Mouse (Mus musculus): Measurements from ENCODE around the gene Hacl1. TPM values are rescaled to one million over a fixed set of nuclear protein-coding genes. Genes with fewer than 3 reads are reported as not detected.

Gene Hacl1
- total RNA-seq, 1 experiment from 2014 or later, result 19.1 TPM

DNA sequence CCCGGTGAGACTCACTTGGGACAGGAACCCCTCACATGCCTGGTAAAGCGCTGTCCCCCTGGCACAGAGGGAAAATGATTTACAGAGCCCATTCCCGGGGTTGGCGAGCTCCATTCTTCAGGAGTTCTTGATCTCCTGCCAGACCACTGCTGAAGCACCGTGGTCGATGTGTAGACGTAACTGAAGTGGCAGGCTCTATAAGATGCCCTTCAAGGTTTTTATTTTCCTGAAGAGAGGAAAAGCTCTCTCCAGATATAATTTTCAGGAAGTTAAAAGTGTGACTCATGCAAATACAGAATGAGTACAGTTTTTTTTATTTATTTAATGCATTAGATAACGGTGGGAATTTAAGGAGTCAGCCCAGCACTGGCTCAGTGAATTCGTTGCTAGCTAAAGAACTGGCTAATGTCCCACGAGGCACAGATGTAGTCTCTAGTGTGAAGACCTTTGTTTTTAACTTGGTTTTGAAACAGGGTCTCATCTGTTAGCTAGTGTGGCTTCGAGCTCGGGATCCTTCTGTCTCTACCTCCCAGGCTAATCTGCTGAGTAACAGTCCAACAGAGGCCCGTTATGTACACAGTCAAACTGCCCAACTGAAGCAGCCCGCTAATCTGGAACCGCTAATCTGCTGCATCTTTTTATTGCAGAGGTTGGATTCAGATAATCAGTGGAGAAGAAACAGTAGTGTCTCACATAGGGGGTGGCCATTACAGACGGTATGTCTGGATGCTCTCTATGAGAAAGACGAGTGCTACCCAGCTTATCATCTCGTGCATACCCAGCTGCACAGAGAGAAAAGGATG, 23.2 kb upstream of the Hacl1 start:
- ATAC-seq (ENCODE audit: extremely low read depth, insufficient number of reproducible peaks, low FRiP score, poor library complexity, severe bottlenecking), result no peak

DNA sequence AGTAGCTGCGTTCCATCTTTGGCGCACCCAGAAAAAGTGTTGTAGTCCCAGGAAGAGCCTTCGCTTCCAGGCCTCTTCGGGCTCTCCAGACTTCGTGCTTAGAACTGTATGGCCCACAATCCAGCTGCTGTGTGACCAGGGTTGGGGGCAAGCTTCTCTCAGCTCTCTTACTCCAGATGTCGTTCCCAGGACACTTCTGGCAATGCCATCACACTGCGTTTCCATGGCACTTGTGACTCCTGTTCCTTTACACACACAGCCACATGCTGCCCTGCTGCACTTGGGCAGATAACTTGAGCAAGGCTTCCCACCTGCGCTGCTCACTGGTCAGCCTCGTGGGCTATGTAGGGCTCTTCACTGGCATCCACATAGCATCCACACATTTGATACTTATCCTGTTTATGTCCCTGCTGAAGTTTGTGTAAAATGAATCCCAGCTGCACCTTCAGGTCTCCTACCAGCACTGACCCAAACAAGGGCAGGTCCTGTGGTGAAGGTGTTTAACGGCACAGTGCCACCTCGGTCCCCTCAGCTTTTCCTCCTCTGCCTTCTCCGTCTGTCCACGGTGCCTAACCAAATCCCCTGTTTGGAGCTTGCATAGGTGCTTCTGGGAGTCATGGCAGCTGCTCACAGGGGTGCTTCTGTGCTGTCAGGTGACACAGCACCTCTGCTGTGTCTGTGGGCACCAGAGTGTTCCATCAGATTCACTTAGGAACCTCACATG, 22.5 kb upstream of the Hacl1 start:
- ATAC-seq (ENCODE audit: extremely low read depth, insufficient number of reproducible peaks, low FRiP score, poor library complexity, severe bottlenecking), result no peak

DNA sequence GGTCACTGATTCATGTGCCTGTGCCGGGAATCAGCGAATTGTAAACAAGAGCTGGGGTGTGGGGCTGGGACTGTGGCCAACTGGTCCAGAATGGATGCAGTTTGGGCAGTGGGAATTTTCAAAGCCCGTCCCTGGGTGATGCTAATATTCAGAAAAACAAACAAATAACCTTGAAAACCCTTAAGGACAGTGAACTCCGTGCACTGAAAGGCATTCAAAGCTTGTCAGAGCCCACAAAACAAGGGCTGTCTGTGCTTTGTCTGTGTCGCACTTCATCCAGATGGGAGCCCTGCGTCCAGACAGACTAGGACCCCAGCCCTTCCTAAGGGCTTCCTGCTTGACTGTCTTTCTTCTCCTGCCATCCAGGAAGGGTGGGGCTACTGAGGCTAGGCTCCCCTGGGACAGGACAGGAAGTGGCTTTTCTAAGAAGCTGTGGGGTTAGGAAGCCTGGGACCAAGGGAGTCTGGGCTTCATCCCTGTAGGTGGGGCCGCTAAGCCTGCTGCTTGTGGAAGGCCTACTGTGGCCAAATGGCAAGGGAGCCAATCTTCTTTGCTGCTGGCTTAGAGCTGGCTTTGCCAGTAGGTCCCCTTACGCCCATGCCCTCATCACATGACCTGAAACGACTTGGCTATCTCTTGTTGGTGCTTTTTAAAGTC, 21.6 kb upstream of the Hacl1 start:
- ATAC-seq (ENCODE audit: extremely low read depth, insufficient number of reproducible peaks, low FRiP score, poor library complexity, severe bottlenecking), result no peak

DNA sequence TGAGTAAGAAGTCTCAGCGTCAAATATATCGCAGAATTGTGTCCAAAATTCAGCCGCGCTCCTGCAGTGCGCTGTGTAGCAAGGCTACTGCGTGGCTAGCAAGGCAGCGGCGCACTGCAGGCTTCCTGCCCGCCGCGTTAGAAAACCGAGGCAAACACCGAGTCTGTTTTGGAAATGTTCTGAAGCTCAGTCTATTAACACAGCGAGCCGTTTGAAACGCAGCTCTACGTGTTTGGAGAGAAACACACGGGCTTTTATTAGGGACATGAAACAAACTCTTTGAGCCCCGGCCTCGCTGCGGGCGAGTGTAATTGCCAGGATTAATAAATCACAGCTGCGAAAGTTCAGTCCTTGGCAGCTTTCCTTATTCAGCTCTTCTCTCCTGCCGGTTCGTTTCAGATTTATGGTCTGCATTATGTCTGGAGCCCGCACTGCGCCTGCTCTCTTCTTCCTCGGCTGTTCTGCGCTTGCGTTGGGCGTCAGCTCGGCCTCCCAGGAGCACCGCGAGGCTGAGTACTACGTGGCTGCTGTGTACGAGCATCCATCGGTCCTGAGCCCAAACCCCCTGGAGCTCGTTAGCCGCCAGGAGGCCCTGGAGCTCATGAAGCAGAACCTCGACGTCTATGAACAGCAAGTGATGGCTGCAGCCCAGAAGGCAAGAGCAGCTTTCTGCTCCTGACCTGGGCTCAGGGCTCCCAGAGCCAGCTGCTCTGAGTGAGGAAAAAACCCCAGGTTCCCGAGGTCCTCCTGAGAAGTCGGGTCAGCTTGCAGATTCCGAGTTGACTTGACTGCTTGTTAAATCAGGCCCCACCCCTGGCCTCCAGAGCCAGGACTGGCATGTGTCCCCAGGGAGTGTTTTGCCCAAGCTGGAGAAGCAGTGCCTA, 20.8 kb upstream of the Hacl1 start:
- ATAC-seq (ENCODE audit: extremely low read depth, insufficient number of reproducible peaks, low FRiP score, poor library complexity, severe bottlenecking), result peak; percentile 53

DNA sequence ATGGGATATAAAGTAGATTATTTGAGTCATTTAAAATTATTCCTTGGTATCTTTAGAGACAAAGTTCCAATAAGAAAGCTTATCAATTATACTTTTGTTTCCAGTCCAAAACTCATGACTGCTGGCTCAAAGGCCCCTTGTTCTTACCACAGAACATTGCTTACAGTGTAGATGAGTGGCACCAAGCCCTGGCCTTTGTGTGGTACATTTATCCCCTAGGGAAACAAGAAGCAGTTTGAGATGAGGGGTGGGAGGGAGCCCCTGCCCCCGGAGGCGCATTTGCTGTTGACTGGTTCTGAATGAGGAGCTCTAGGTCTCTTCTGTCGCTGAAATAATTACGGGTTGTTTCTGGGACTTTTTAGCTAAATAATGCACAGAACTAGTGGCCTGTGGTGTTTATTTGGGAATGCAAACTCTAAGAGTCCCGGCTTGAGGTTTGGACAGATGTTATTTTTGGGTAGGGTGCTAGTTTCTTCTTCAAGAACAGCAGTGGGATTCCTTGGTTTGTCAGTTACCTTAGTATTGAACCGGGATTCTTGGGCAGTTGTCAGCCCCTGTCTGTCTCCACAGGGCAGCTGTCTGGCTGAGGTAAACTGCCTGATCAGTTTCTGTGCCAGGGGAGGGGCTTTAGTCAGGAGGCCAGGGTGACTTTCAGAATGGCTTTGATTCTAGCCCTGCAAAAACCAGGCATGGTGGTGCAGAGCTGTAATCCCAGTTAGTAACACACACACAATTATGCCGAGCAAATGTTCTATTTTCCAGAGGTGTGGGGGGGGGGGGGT, 19.4 kb upstream of the Hacl1 start:
- ATAC-seq (ENCODE audit: extremely low read depth, insufficient number of reproducible peaks, low FRiP score, poor library complexity, severe bottlenecking), result no peak

DNA sequence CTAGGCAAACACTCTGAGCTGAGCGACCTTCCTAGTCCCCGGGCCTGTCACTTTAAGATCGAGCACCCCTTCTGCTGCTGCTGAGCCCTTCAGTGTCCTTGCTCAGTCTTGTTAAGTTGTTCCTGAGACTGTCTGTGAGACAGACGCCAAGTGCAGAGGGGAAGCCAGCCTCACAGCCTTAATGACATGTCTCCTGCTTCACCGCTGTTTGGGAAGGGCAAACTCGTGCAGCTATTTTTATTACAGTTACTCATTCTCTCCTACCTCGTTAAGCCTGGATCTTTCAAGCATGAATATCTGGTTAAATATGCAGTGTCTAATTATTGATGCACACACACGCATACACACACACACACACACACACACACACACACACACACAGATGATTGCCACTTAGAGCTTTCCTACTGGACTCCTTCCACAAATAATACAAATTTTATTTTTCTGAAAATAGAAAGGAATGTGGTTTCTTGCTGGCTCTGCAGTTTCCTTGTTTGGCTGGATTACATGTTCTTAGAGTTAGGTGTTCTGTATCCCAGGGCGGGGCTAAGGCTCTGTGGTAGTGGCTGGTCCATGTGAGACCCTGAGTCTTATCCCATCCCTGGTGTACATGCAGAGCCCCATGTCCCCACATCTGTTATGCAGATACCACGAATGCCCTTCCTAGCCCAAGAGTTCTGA, 18.6 kb upstream of the Hacl1 start:
- ATAC-seq (ENCODE audit: extremely low read depth, insufficient number of reproducible peaks, low FRiP score, poor library complexity, severe bottlenecking), result no peak

DNA sequence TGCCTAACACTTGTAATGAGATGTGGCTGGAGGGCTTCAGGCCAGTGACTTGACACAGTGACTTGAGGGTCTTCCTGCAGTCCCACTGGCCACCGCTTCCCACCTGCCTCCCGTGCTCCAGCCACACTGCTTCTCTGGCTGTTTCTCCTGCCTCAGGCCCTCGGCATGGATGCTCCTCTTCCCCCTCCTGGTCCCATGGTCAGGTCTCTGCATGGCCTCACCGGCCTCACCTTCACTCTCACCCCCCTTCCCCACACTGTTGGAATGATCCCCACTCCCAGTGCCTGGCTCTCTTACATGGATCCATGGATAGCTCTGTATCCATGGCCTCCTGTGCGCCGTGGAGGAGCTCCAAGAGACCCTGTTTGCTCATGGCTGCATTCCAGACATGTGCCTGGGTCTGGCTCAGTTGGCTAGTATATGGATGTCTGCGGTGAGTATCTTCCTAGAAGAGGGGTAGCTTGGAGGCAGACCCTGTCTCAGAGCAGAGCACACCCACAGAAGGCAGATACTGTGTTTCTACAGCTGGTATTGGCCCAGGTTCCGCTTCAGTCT, 17.1 kb upstream of the Hacl1 start:
- no peak for ATAC-seq (ENCODE audit: extremely low read depth, insufficient number of reproducible peaks, low FRiP score, poor library complexity, severe bottlenecking)

DNA sequence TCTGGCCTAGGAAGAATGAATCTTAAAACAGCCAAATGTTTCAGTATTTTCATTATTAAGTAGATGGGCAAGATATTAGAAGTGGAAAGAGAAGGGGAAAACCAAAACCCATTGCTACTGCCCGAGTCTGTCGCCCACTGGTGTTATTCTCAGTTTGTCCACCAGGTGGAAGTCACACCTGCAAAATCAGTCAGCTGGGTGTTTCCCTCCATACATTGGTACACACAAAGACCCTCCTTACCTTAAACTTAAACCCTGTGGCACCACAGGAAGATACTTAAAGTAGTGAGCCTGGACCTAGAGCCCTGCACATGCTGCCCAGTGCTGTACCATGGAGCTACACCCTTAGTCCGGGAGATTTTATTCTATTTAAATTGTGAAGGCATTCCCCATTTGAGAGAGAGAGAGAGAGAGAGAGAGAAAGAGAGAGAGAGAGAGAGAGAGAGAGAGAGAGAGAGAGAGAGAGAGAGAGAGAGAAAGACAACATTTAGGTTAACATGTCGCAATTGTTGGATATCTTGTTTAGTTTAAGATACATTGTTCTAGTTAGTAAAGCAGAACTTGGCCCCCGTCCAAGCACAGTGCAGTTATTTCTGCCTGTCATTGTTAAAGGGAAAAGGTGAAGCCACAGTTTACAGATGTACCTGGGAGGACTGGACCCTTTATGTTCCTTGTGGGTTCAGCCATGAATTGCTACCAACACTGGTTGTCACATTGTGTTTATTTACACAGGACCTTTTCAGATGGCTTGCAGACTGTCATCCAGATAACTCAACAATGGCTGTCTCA, 16.0 kb upstream of the Hacl1 start:
- ATAC-seq (ENCODE audit: extremely low read depth, insufficient number of reproducible peaks, low FRiP score, poor library complexity, severe bottlenecking), result peak; percentile 77

DNA sequence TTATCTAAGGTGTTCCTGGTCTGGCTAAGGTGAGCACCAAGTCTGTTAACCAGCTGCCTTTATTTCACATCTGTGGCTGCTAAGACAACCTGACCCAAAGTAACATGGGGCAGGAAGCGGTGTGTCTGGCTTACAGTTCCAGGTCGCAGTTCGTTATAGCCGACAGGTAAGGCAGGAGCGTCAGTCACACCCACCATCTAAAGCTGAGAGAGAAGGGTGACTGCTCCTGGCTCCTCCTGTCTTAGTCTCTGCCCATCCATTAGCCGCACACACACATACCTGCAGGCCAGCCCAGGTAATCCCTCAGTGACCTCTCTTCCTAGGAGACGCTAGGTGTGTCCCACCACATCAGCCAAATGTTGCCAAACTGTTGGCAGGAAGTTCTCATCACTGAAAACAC, 15.3 kb upstream of the Hacl1 start:
- no peak for ATAC-seq (ENCODE audit: extremely low read depth, insufficient number of reproducible peaks, low FRiP score, poor library complexity, severe bottlenecking)

DNA sequence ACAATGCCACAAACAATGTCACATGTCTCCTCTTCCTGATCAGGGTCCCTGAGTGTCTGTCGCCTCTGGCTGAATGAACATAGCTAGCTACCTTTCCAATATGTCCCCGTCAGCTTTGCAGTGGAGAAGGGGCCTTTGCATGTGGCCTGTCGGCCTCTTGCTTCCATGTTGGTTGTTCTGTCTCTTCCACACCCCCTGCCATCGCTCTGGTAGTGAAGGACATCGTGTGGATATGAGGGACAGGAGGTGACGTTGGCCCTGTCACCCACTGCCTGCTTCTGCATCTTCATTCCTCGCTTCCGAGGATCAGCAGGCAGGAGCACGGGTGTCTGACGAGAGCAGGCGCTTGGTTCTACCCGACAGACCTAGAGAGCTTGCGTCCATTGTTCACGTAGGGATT, 14.3 kb upstream of the Hacl1 start:
- ATAC-seq (ENCODE audit: extremely low read depth, insufficient number of reproducible peaks, low FRiP score, poor library complexity, severe bottlenecking), result no peak

DNA sequence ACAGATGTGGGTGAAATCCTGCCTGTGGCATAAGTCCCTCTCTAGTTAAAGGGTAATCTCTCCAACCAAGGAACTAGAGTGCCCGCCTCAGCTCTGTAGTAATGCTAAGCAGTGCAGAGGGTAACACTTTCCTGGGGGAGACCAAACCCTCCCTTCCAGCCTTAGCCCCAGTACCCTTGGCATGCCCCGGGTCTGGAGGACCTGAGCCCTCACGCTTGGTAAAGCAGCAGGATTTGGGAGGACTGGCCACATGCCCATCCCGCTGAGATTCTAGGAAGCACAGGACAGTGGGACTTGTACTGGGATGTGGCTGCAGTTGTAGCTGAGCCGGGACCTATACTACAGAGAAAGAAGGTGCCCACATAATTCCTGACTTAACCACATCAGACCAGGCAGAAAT, 13.7 kb upstream of the Hacl1 start:
- no peak for ATAC-seq (ENCODE audit: extremely low read depth, insufficient number of reproducible peaks, low FRiP score, poor library complexity, severe bottlenecking)

DNA sequence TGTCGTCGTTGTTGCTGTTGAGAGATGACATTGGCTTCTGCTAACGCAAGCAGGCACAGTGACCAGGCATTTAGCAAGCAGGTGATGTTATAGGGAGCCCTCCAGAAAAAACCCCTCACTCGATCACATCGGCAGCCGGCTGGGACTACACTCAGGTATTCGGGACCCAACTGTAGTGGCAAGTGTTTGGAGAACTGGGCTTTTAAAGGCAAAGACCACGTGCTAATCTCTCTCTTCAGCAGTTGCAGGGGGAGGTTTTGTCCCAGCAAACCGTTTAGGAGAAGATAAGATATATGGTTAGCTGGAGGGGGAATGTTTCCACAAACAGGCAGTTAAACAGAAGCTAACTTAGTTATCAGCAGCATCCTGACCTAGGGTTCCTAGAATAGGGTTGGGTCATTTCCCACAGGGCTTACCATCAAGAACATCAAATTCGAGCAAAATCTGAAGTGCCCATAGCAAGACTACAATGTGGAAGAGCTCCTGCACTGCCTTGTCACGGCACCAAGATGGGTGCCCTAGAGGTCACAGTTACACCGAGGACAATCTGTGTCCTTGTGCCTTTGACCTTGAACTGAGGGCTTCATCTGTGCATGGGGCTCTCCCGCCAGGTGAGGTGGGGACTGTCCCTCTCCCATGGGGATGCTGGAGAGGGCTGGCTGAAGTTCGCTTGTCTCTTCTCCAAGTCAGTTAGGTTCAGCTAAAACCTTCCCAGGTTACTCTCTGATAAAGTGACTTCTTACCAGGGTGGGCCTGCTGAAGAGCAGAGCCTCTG, 12.2 kb upstream of the Hacl1 start:
- ATAC-seq (ENCODE audit: extremely low read depth, insufficient number of reproducible peaks, low FRiP score, poor library complexity, severe bottlenecking), result no peak

DNA sequence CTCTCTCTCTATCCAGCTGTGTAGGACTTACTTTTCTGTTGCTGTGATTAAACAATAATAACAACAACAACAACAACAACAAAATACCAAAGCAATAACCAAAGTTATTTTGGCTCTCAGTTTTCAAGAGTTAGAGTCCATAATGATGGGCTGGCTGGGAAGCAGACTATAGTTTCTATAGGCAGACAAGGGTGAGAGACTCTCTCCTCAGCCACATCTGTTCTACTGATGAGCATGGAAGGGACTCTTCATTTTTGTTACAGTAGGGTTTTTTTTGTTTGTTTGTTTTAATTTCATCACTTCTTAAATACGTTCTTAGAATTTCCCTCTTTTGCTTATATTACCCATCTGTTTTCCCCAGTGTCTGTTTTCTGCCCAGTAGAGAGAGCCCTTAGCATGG, 11.5 kb upstream of the Hacl1 start:
- ATAC-seq (ENCODE audit: extremely low read depth, insufficient number of reproducible peaks, low FRiP score, poor library complexity, severe bottlenecking), result no peak

DNA sequence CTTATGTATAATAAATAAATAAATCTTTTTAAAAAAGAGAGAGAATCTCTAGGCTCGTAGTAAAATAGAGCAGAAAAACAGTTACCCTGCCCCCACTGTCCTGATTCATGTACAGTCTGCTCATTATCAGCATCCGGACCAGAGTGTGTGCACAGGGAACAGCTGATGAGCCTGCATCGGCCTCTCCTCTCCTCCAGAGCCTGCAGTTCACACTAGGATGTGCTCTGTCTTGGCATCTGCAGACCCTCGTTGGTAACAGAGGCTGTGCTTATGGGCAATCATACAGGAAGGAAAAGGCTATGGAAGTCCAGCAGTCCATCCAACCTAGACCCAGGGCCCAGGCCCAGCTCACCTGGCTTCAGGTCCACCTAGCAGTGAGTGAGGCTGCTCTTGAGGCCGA, 11.0 kb upstream of the Hacl1 start:
- ATAC-seq (ENCODE audit: extremely low read depth, insufficient number of reproducible peaks, low FRiP score, poor library complexity, severe bottlenecking), result no peak

DNA sequence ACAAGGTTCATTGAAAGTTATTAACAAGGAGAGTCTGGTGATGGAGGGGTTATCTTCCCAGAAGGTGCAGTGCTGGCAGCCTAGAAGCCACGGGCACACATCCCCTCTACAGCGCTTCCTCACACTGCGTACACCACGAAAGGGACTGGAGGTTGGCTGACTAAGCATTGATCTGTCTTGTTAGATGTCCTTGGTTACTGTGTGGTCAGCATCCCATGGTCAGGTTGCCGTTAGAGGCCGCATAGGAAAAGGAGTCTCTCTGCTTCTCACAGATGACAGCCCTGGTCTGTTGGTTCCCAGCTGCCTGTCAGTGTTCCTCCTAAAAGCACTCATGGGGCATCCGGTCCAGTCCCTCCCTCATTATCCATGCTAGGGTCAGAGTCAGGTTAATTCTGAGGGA, 10.1 kb upstream of the Hacl1 start:
- ATAC-seq (ENCODE audit: extremely low read depth, insufficient number of reproducible peaks, low FRiP score, poor library complexity, severe bottlenecking), result no peak

DNA sequence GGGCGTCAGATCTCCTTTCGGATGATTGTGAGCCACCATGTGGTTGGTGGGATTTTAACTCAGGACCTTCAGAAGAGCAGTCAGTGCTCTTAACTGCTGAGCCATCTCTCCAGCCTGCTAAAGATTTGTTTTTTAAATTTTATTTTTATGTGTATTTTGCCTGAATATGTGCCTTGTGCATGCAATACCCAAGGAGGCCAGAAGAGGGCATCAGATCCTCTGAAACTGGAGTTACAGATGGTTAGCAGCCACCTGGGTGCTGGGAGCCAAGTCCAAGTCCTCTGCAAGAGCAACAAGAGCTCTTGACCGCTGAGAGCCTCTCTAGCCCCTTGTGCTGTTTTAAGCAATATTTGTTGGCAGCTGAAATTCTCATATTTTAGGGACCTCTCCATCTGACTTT, 9.3 kb upstream of the Hacl1 start:
- no peak for ATAC-seq (ENCODE audit: extremely low read depth, insufficient number of reproducible peaks, low FRiP score, poor library complexity, severe bottlenecking)
